Mouse (Mus musculus): ENCODE results near the gene Scn8a.
"Not testable (repeated sequence)": the region's sequence is repeated elsewhere in the genome, so short reads cannot be mapped to it uniquely, and the experiment has no call there.

The Scn8a gene

DNA sequence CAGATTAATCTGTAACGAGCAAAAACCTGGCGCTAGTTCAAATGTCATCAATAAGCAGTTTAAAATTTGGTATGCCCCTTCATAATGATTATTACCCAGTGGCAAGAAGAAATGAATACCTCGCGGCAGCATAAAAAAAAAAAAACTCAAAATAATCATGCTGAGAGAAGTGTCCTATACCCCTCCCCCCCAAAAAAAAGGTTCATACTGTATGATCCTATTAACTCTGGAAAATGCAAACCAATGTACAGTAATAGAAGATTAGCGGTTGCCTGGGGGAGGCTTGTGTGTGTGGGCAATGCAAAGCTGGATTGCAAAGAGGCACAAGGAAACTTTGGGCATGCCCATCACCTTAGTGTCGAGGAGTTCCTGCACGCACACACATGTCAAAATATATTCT lies at the start of gene Scn8a:
Gene Scn8a, plus strand, starts transcription at position 301 of the 400 bp plus-strand sequence.
- no peak for DNase-seq (ENCODE audit: extremely low spot score, low read depth, low spot score)

DNA sequence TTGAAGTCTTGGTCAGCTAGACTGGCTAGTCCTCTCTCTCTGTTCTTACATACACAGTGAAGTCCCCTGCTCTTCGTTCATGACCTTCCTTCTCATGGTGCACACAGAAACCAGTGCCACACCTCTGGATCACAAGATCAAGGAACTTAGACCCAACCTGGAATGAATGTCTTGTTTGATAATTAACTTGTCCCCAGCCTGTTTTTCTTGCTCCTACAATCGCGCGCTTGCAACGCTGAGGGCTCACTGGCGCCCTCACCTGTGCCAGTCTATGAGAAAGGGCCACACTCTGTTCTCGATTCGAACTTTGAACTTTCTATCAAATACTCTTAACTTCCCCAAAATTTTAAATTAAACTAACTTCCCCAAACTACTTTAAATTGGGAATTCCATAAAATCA lies 47.8 kb upstream of the Scn8a start:
- no peak for DNase-seq (ENCODE audit: extremely low spot score, low read depth, low spot score)

DNA sequence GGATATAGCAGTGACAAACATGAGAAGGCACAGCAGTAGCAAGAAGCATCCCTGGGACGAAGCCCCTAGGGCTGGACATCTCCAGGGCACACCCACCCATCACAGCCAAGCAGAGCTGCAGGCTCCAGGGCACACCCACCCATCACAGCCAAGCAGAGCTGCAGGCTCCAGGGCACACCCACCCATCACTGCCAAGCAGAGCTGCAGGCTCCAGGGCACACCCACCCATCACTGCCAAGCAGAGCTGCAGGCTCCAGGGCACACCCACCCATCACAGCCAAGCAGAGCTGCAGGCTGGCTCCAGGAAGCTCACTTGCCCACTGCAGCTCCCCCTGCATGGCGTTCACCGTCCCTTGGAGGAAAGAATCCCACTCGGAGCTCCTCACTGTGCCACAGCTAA lies 47.3 kb upstream of the Scn8a start:
- not testable (repeated sequence) for DNase-seq (ENCODE audit: extremely low spot score, low read depth, low spot score)

DNA sequence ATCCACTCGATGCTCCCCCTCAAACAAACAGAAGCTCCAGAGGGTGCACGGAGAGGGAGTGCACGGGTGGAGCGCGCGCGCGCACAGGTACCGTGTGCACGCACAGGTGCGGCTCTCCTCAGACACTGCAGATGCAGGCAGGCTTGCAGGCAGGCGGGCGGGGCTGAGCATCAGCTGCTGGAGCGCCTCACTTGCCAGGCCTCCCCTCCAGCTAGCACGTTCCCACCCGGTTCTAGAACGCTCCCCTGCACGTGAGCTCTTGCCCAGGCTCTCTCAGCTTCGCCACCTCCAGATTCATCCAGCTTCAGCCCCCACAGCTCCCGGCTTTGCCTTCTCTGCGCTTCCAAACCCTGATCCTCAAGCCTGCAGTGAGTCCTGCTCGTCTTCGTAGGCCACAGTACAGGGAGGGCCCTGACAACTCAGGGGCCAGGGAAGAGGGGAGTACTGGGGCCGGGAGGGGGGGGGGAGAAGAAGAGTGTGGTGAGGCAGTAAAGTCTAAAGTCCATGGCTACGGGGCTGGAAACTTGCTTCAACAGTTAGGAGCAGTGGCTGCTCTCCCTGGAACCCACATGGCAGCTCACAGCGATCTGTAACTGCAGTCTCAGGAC lies 44.3 kb upstream of the Scn8a start:
- no peak for DNase-seq (ENCODE audit: extremely low spot score, low read depth, low spot score)

DNA sequence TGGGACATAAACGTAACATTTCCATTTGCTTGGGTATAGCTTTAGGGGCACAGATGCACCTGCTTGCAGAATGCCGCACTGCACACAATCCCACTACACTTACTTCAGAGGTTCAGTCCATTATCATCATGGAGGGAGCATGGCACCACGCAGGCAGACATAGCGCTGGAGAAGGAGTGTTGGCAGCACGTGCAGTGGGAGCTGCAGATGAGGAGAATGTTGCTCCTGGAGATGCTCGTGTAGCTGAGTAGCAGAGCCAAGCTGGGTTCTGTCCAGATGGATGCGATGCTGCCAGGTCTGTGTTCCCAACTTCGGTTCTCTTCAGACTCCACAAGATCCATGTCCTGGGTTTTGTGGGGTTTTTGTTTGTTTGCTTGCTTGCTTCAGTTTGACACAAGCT lies 43.6 kb upstream of the Scn8a start:
- no peak for DNase-seq (ENCODE audit: extremely low spot score, low read depth, low spot score)

DNA sequence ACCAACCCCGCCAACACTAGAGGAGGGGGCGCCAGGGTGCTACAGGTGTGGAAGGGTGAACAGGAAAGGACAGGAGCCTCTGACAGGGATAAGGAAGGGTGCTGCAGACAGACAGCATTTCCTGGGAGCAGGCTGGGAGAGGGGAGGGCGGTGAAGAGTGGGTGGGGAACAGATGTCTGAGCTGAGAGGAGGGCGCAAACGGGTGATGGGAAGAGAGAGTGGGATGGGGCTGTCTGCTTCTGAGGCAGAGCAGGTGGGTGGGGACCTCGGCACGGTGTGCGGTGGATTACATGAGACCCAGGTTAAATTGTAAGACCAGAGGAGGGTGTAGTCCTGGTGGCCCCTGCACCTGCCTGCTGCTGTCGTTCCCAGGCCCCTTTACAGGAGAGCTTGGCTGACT lies 39.9 kb upstream of the Scn8a start:
- DNase-seq (ENCODE audit: extremely low spot score, low read depth, low spot score): no peak

DNA sequence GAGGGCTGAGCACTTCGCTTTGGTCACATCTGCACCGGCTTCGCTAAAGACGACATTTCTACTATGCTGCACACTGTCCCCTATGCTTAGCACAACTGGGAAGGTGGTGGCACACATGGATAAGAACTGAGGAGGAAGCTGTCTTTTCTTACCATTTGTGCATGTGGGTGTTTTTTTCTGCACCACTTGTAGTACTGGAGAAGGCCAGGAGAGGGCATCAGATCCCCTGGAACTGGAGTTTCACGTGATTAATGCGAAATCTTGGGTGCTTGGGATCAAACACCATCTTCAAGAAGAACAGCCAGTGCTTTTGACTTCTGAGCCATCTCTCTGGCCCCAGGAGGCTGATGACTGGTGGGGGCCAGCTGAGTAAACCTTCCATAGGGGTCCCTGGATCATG lies 39.0 kb upstream of the Scn8a start:
- no peak for DNase-seq (ENCODE audit: extremely low spot score, low read depth, low spot score)

DNA sequence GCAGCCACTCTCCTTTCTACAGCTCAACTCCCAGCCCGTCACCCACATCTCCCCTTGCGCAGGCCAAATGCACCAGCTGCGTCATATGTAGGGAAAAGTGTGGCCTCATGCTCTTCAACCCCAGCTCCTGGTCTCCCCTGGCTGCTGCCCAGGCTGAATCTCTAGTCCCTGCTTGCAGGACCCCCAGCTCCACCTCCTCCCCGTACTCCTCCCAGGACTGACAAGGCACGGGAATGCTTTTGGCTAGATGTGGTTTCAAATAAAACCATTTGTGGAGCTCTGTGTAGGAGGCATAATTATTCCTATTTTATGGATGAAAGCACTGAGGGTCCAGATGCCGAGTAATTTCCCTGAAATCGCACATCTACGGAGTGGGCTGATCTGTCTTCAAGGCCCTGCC lies 37.5 kb upstream of the Scn8a start:
- no peak for DNase-seq (ENCODE audit: extremely low spot score, low read depth, low spot score)

DNA sequence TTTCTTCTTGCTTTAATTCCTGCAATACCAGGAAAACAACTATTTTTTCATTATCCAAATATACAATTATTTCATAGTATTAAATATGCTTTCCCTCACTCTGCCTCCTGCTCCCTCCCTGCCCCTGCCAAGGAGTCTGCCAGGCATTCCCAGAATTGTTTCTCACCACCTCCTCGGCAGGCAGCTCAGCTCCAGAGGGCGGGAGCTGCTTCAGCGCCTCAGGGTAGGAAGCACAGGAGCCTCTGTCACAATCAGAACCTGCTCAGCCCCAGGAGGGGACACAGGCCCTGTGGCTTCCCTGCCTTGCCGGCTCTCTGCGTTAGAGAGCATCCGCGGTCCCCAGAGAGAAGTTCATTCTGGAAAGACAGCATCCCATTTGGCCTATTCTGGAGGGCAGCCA lies 36.9 kb upstream of the Scn8a start:
- DNase-seq (ENCODE audit: extremely low spot score, low read depth, low spot score): no peak

DNA sequence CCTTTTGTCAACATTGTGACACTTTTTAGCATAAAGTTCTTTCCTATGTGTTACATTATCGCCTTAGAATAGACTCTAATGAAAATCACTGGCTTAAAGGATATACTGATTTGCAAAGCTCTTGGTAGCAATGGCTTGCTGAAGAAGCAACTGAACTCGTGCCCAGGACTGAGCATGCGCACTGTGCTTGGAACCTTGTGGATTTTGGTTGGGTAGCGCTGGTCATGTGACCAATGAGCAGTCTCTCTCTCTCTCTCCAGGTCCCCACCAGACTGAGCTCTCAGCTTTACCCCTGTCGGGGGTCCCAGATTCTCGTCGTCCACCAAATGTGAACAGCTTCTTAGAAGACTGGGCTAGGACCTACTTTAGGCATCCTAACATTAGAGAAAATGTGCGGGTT lies 32.9 kb upstream of the Scn8a start:
- DNase-seq (ENCODE audit: extremely low spot score, low read depth, low spot score): no peak

DNA sequence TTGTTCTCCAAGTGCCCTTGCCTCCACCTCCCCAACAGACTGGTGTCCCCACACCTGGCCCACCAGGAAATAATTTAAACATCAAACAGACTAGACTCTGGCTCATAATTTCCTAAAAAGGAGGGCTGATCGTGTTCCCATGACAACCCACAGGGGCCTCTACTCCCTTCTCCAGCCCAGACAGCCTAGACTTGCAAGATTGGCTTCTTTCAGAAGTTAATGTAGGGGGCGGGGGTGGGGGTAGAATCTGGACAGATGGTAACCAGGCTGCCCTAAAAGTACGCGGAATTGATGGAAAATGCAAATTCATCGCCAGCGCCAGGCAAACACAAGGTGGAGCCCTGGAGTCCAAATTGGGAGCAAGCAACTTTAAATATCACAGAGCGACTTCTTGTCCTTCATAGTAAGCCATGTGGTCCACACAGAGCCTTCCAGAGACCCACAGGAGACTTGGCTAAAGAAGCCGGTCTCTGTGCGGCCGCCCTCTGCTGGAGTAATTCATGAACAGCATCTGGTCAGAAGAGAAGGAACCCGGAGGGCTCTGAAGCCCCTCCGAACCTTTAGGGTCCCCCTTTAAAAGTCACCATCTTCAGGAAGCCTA lies 31.0 kb upstream of the Scn8a start:
- peak; percentile 26 for DNase-seq (ENCODE audit: extremely low spot score, low read depth, low spot score)

DNA sequence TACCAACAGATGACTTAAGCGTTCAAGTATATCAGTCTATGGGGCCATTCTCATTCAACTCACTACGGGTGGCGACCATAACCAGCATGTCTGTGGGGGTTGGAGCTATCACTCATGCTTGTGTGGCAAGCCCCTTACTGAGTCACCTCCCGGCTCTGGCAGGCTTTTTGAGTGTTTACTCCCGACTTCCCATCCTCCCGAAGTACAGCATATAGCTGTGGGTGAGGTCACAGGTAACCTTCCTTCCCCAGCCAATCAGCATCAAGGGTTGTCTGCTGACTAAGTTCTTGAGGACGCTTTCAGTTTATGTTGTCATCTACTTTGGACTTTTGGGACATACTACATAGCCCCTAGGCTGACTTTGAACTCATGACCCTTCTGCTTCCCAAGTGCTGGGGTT lies 25.3 kb upstream of the Scn8a start:
- no peak for DNase-seq (ENCODE audit: extremely low spot score, low read depth, low spot score)

DNA sequence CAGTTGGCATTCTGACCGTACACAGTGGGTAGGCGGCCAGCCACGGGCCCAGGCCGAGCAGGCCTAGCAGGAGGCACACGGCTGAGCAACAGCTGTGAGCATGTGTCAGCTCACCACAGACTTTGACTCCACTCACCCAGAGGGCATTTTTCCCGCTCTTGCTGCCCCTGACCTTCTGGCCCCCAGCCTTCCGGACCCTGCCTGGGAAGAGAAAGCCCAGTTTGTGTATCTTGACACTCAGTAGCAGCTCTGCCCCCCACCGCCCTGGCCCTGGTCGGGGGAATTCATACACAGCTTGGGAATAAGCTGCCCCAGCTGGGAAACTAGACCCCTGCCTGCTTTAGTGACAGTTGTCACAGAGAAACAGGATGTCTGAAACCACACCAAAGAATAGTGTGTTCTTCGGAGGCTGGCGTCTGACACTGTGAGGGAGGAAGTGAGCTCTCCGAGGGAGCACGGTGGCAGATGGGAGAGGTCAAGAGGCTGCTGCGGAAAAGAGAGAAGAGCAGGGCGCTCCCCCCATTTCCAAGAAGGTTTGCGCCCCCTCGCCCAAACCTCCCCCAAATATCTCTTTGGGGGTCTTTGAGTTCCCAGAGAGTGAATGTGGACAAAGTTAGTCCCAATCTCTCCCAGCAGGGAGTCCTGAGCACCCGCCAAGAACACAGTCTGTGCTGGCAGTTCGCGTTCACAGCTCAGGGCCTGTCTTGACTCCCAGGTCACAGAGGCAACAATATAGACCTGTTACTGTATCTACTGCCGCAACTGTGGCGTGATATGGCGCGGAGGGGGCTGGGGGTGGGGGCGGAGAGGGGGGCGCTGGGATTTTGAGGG lies 24.4 kb upstream of the Scn8a start:
- no peak for DNase-seq (ENCODE audit: extremely low spot score, low read depth, low spot score)

DNA sequence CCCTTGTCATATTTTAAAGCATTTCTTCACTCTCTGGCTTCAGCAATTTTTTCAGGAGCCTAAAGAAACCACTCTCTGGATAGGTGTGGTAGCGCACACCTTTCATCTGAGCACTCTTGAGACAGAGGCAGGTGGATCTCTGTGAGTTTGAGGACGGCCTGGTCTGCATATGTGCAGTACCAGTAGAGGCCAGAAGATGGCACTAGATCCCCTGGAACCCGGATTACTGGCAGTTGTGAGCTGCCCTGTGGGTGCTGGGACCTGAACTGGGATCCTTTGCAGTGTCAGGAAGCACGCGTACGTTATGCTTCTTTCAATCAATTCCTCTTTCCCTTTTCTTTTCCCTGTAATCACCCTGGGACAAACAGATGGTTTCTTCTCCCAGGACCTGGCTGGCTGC lies 22.5 kb upstream of the Scn8a start:
- DNase-seq (ENCODE audit: extremely low spot score, low read depth, low spot score): no peak

DNA sequence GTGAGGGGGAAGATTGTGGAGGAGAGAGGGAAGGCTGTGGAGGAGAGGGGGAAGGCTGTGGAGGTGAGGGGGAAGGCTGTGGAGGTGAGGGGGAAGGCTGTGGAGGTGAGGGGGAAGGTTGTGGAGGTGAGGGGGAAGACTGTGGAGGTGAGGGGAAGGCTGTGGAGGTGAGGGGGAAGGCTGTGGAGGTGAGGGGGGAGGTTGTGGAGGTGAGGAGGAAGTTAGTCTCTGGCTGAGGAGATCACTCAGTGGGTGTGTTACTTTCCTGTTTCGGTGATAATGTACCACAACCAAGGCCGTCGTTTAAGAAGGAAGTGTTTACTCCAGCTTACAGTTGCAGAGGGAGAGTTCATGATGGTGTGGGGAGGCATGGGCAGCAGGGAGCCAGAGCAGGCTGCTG lies 12.1 kb upstream of the Scn8a start:
- DNase-seq (ENCODE audit: extremely low spot score, low read depth, low spot score): no peak

DNA sequence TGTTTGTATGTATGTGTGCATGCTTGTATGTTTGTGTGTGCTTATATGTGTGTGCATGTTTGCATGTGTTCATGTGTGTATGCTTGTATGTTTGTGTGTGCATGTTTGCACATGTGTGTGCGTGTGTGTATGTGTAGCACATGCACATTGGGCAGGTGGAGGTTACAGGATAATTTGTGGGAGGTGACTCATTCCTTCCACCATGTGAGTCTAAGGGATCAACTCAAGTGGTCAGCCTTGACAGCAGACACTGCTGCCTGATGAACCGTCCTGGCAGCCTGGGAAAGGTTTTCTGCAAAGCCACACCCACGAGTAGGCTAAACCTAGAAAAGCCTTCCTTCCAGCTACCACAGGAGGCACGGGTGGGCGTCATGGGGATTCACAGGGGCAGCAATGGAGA lies 8.8 kb upstream of the Scn8a start:
- no peak for DNase-seq (ENCODE audit: extremely low spot score, low read depth, low spot score)

DNA sequence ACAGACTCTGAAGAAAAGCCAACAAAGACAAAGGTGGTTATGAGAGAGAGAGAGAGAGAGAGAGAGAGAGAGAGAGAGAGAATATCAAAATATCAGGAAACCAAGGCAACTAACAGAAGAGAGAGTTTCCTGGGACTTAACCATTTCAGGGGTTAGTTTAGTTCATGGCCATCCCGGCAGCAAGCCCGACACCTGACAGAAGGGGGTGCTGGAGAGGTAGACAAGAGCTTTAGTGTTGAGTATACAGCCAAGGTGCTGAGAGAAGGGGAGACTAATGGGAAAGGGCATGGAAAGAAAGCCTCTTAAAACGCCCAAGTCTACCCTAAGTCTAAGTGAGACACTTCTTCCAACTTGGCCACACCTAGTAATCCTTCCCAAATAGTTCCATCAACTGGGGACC lies 4.1 kb upstream of the Scn8a start:
- DNase-seq (ENCODE audit: extremely low spot score, low read depth, low spot score): no peak

DNA sequence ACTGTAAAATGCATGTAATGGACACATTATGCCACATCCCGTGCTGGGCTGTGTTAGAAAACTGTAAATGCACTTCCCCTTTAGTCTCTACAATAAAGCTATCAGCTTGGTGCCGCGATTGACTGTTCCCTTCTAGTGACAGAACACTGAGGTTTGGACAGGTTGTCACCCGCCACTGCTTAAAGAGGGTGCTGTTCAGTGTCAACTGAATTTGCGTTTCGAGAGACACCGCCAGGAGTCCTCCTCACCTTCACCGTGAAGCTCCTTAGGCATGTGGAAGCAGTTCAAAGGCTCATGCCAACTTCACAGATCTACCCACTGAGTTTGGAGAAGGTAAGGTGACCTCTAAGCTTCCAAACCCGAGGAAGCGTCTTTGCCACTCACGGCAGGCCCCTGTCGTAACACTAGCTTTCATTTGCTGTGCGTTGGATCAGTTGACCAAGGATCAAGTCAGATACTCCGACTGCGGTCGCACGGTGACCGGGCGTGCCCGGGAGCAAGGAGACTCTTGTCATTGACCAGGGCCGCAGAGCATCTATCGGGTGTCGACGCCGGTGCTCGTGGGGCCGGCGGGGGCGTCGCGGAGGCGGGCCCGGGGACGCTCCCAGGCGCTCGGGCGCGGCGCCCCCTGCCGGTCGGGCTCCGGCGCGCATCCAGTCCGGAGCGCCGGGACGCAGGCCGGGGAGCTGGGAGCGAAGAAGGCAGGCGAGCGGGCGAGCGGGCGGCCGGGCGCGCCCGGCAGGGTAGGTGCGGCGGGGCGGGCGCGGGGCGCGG lies 530 bp downstream of the Scn8a start:
- DNase-seq (ENCODE audit: extremely low spot score, low read depth, low spot score): no peak

DNA sequence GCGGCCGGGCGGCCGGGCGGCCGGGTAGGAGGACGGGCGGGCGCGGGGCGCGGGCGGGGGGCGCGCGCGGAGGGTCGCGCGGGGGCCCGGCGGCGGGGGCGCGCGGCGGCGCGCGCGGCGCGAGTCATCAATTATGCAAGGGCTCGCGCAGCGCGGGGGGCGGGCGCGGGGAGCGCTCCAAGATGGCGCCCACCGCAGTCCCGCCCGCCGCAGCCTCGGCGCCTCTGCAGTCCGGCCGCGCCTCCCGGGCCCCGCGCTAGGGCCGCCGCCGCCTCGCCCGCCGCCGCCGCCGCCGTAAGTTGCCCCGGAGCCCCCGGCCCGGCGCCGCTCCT lies 1.1 kb downstream of the Scn8a start:
- DNase-seq (ENCODE audit: extremely low spot score, low read depth, low spot score): no peak

DNA sequence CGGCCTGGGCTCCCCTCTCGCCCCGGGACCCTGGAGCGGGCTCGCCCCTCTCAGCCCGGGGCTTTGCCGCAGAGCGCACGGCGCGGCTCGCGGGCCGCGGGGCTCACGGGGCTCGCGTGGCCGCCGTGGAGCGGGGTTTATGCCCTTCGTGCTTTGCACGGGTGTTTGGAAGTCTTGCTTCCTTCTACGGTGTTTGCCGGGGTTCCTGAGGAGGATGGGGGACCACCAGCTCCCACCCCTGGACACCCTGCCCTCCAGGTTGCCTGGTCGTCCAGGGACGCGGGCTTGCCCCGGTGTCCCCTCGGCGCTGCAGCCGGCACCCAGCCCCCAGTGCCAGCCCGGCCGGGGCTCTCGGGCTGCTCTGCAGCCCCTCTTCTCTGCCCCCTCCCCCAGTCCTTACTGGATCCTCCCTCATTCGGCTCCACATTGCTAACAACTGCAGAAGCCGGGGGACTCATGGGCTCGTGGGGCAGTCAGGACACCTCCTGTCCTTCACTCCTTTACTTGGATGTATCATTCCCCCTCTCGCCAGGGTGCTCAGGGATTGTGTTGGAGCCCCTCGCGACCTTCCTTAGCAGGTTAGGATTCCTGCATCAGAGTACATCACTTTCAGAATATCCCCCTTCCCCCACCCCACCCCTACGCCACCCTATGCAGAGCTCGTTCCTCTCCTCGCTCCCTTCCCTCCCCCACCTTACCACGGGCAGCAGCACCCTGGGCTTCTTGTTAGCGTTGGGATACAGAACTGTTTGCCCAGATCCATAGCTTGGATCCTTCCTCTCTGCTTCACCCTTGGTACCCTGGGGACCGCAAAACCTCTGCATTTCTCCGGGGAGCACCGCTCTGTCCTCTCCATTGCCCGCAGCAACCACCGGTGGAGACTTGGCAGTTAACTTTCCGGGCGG lies 1.7 kb downstream of the Scn8a start:
- DNase-seq (ENCODE audit: extremely low spot score, low read depth, low spot score): no peak

DNA sequence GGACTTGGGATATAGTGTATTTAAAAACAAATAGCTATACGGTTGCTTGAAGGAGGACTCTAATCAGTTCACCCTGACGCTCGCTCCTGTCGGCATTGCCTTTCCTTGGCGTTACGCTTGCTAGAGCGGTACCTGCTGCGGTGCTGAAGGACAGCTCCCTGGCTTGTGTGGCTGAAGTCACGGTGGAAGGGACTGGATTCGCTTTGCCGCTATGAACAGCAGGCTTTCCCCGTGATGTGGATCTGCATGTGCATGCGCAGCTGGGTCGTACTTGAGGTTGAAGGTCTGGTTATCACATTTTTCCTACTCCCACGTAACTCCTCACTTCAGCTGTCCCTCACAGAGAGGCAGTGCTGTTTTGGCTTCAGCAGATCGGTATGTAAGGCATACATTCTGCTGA lies 3.5 kb downstream of the Scn8a start:
- peak; percentile 81 for DNase-seq (ENCODE audit: extremely low spot score, low read depth, low spot score)

All from hindlimb bud, embryonic 11.5 days (tissue).